Mouse (Mus musculus) testis, postnatal 10 days (tissue): ENCODE results near the gene Dcaf17.
A peak's percentile ranks its signal among the peaks of the same experiment; 100 is the strongest.

Experiments
- DNase-seq: peaks from one replicate; pipeline ENCODE4 v3.0.0; 2021; ENCODE audit warnings: low spot score

Dcaf17 gene

GRCm38 (mm10) chr2:71055300-71056114 is at the start of gene Dcaf17, which contains the start of gene Mettl8:
TSS of gene Dcaf17 (plus strand) at chr2:71055328.
TSS of gene Mettl8 (minus strand) at chr2:71055583.
- peak; percentile 94 for DNase-seq

GRCm38 (mm10) chr2:71011816-71012215 is 43.3 kb upstream of the Dcaf17 start:
- DNase-seq: no peak

- DNase-seq: no peak
These were observed 41.6 kb upstream of the Dcaf17 start for GRCm38 (mm10) chr2:71013521-71013920.

- no peak for DNase-seq
These were observed 35.9 kb upstream of the Dcaf17 start for GRCm38 (mm10) chr2:71019277-71019676.

GRCm38 (mm10) chr2:71019704-71020375 is 35.3 kb upstream of the Dcaf17 start:
- no peak for DNase-seq

GRCm38 (mm10) chr2:71020674-71021073 is 34.5 kb upstream of the Dcaf17 start:
- DNase-seq: no peak

GRCm38 (mm10) chr2:71022991-71023390 is 32.1 kb upstream of the Dcaf17 start:
- no peak for DNase-seq

- DNase-seq: no peak
These were observed 31.1 kb upstream of the Dcaf17 start for GRCm38 (mm10) chr2:71023986-71024385.

- no peak for DNase-seq
These were observed 29.4 kb upstream of the Dcaf17 start for GRCm38 (mm10) chr2:71025576-71026315.

- DNase-seq: no peak
These were observed 28.3 kb upstream of the Dcaf17 start for GRCm38 (mm10) chr2:71026787-71027186.

- no peak for DNase-seq
These were observed 27.5 kb upstream of the Dcaf17 start for GRCm38 (mm10) chr2:71027631-71028030.

- no peak for DNase-seq
These were observed 24.5 kb upstream of the Dcaf17 start for GRCm38 (mm10) chr2:71030663-71031062.

- no peak for DNase-seq
These were observed 22.9 kb upstream of the Dcaf17 start for GRCm38 (mm10) chr2:71031973-71032794.

- no peak for DNase-seq
These were observed 22.1 kb upstream of the Dcaf17 start for GRCm38 (mm10) chr2:71033014-71033413.

GRCm38 (mm10) chr2:71033987-71034386 is 21.1 kb upstream of the Dcaf17 start:
- no peak for DNase-seq

- no peak for DNase-seq
These were observed 17.7 kb upstream of the Dcaf17 start for GRCm38 (mm10) chr2:71037447-71037846.

GRCm38 (mm10) chr2:71039522-71040121 is 15.5 kb upstream of the Dcaf17 start:
- peak; percentile 90 for DNase-seq

GRCm38 (mm10) chr2:71046151-71046550 is 9.0 kb upstream of the Dcaf17 start:
- DNase-seq: no peak

- no peak for DNase-seq
These were observed 8.3 kb upstream of the Dcaf17 start for GRCm38 (mm10) chr2:71046751-71047320.

- DNase-seq: no peak
These were observed 6.2 kb upstream of the Dcaf17 start for GRCm38 (mm10) chr2:71048896-71049295.

- no peak for DNase-seq
These were observed 4.6 kb upstream of the Dcaf17 start for GRCm38 (mm10) chr2:71050511-71050910.
